Comparison of ENCODE assay signal across 8 mouse cellular contexts in genomic region chr11:99464836-99465235, GRCm38 (mm10). TPM values are rescaled to one million over a fixed set of nuclear protein-coding genes. Genes with fewer than 3 reads are reported as not detected.
DNase-seq lines count a peak whose midpoint lies in the region; ATAC-seq lines count a peak whose summit lies in the region.

No protein-coding gene starts in this region.

- no peak overlapping the region for H3K4me3 ChIP-seq in forebrain, embryonic 10.5 days
- no peak overlapping the region for H3K4me3 ChIP-seq in forebrain, embryonic 12.5 days (replicated peaks)

- WGBS in forebrain, embryonic 10.5 days: 10% methylated on average over 5 of the region's 5 CpGs
- WGBS in forebrain, embryonic 12.5 days: 7% methylated on average over 5 of the region's 5 CpGs

- intact Hi-C loops in gastrocnemius, postnatal 36 days (cut with DNase I): loop anchor here (2.0 to 10.0 kb wide), 4 partner anchors 107 to 820 kb away; no protein-coding TSS in a partner anchor

- H3K27ac ChIP-seq in forebrain, embryonic 10.5 days: no peak overlapping the region
- no peak overlapping the region for H3K27ac ChIP-seq in forebrain, embryonic 12.5 days

- peak; percentile 81 for DNase-seq in forebrain, embryonic 10.5 days (ENCODE audit: extremely low spot score, low spot score)
- DNase-seq in adipocyte (ENCODE audit: low spot score): peak; percentile 89
- DNase-seq in gastrocnemius, postnatal 36 days: peak; percentile 33 to 56
- peak; percentile 59 for DNase-seq in layer of hippocampus, adult 9-11 months
- DNase-seq in lung, postnatal 4 days: peak; percentile 69 to 82
- peak; percentile 31 to 77 for DNase-seq in spleen, postnatal 10 days (ENCODE audit: low spot score in 2 of 2)

- ATAC-seq in forebrain, embryonic 12.5 days (ENCODE audit: low FRiP score): no peak
- peak; percentile 76 for ATAC-seq in common myeloid progenitor, adult 5-6 weeks (replicated peaks; ENCODE audit: low read depth, poor library complexity, severe bottlenecking)

- H3K4me1 ChIP-seq in forebrain, embryonic 10.5 days: no peaks in the 10 kb centered on the region
- H3K4me1 ChIP-seq in forebrain, embryonic 12.5 days: no peaks in the 10 kb centered on the region

- no peaks in the 10 kb centered on the region for H3K9me3 ChIP-seq in forebrain, embryonic 10.5 days
- H3K9me3 ChIP-seq in forebrain, embryonic 12.5 days: no peaks in the 10 kb centered on the region

- H3K9ac ChIP-seq in forebrain, embryonic 12.5 days: no peak overlapping the region

- no peaks in the 10 kb centered on the region for H3K27me3 ChIP-seq in forebrain, embryonic 10.5 days (ENCODE audit: poor library complexity, severe bottlenecking)
- H3K27me3 ChIP-seq in forebrain, embryonic 12.5 days: no peaks in the 10 kb centered on the region

- H3K4me2 ChIP-seq in forebrain, embryonic 12.5 days: no peak overlapping the region

- H3K36me3 ChIP-seq in forebrain, embryonic 10.5 days (replicated peaks): no peaks in the 10 kb centered on the region
- no peaks in the 10 kb centered on the region for H3K36me3 ChIP-seq in forebrain, embryonic 12.5 days (replicated peaks)

RNA-seq across cellular contexts. Expression of gene Krt20, which starts 26.9 kb away (rescaled TPM):
- polyA plus RNA-seq in forebrain, embryonic 10.5 days (2016; fragmentation: Nextera tagmentation; extraction: Ambion mirVana): 0.35 and 0.64 TPM in 2 replicates
- 0.15 TPM in 1 of 2 replicates, not detected in the other for polyA plus RNA-seq in forebrain, embryonic 12.5 days (2016; fragmentation: Nextera tagmentation; extraction: Ambion mirVana)
- total RNA-seq in common myeloid progenitor, adult 5-6 weeks (2017): not detected in 2 replicates
- total RNA-seq in gastrocnemius, postnatal 36 days (2021): under 1 TPM in 1 of 2 experiments, not detected in 1; 0.17 TPM

RNA-seq across cellular contexts. Expression of gene Krt23, which starts 28.1 kb away (rescaled TPM):
- 0.20 TPM in 1 of 2 replicates, not detected in the other for polyA plus RNA-seq in forebrain, embryonic 10.5 days (2016; fragmentation: Nextera tagmentation; extraction: Ambion mirVana)
- polyA plus RNA-seq in forebrain, embryonic 12.5 days (2016; fragmentation: Nextera tagmentation; extraction: Ambion mirVana): 0.74 and 0.75 TPM in 2 replicates
- total RNA-seq in common myeloid progenitor, adult 5-6 weeks (2017): not detected in 2 replicates
- total RNA-seq in gastrocnemius, postnatal 36 days (2021): not detected

RNA-seq across cellular contexts. Expression of gene Krt12, which starts 42.8 kb away (rescaled TPM):
- polyA plus RNA-seq in forebrain, embryonic 10.5 days (2016; fragmentation: Nextera tagmentation; extraction: Ambion mirVana): not detected in 2 replicates
- not detected in 2 replicates for polyA plus RNA-seq in forebrain, embryonic 12.5 days (2016; fragmentation: Nextera tagmentation; extraction: Ambion mirVana)
- total RNA-seq in common myeloid progenitor, adult 5-6 weeks (2017): not detected in 2 replicates
- not detected for total RNA-seq in gastrocnemius, postnatal 36 days (2021)

RNA-seq across cellular contexts. Expression of gene Krt39, which starts 56.3 kb away (rescaled TPM):
- not detected in 2 replicates for polyA plus RNA-seq in forebrain, embryonic 10.5 days (2016; fragmentation: Nextera tagmentation; extraction: Ambion mirVana)
- not detected in 2 replicates for polyA plus RNA-seq in forebrain, embryonic 12.5 days (2016; fragmentation: Nextera tagmentation; extraction: Ambion mirVana)
- not detected in 2 replicates for total RNA-seq in common myeloid progenitor, adult 5-6 weeks (2017)
- not detected for total RNA-seq in gastrocnemius, postnatal 36 days (2021)
